Mouse (Mus musculus): ENCODE results near the gene Phrf1. TPM values are rescaled to one million over a fixed set of nuclear protein-coding genes. Genes with fewer than 3 reads are reported as not detected.
A peak's percentile ranks its signal among the peaks of the same experiment; 100 is the strongest.

Gene Phrf1
- polyA plus RNA-seq, 1 experiment, result 45.2 TPM

DNA sequence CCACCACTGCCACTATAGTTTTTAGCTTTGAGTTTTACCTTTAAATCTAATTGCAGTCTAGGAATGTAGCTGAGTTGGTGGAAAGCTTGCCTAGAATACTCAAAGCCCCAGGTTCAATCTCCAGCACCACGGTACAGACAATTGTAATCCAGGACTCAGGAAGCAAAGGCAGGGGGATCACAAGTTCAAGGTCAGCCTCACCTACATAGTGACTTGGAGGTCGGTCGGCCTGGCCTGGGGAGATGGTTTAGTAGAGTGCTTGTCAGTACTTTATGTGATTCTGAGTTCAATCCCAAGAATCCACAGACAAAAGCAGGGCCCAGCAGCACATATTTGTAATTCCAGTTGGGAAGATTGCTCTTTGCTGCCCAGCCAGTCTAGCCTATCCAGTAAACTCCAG is 59.5 kb downstream of the Phrf1 start:
- Histone ChIP-seq H3K4me3 (ENCODE audit: insufficient read depth, low read length) (no peak overlapping the region), H3K4me1 (ENCODE audit: control insufficient read depth, insufficient read depth, low read length) (no peaks in the 10 kb centered on the region), H3K27ac (ENCODE audit: insufficient read depth, low read depth, low read length) (no peak overlapping the region)
- no peak for TF ChIP-seq POLR2A (IDR thresholded peaks at IDR 0.05; ENCODE audit: borderline replicate concordance, low read depth, low read length)
- no peak for TF ChIP-seq CTCF (IDR thresholded peaks at IDR 0.05; ENCODE audit: low read depth, low read length)

DNA sequence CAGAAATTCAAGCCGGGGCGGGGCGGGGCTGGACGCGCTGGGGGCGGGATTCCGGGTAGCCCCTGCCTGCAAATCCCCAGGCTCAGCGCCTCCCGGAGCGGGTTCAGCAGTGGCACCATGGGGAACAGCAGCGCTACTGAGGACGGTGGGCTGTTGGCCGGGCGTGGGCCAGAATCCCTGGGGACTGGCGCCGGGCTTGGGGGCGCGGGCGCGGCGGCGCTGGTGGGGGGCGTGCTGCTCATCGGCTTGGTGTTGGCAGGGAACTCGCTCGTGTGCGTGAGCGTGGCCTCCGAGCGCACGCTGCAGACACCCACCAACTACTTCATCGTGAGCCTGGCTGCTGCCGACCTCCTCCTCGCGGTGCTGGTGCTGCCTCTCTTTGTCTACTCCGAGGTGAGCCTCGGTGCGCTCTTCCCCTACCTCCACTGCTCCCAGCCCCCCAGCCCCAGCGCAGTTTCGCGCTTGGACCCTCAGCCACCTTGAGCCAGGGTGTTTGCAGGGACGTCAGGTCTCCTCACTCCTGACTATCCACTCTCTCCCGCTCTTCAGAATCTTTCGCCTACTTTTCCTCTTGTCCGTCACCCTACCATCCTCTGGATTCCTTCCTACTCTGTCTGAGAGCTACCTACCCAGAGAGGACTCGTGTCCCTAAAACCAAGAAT is 63.5 kb downstream of the Phrf1 start, which contains the start of gene Drd4:
Gene Drd4, plus strand, starts transcription at position 86 of the 662 bp plus-strand sequence.
- H3K4me3 ChIP-seq (ENCODE audit: insufficient read depth, low read length), result no peak within 1 kb of the TSS

DNA sequence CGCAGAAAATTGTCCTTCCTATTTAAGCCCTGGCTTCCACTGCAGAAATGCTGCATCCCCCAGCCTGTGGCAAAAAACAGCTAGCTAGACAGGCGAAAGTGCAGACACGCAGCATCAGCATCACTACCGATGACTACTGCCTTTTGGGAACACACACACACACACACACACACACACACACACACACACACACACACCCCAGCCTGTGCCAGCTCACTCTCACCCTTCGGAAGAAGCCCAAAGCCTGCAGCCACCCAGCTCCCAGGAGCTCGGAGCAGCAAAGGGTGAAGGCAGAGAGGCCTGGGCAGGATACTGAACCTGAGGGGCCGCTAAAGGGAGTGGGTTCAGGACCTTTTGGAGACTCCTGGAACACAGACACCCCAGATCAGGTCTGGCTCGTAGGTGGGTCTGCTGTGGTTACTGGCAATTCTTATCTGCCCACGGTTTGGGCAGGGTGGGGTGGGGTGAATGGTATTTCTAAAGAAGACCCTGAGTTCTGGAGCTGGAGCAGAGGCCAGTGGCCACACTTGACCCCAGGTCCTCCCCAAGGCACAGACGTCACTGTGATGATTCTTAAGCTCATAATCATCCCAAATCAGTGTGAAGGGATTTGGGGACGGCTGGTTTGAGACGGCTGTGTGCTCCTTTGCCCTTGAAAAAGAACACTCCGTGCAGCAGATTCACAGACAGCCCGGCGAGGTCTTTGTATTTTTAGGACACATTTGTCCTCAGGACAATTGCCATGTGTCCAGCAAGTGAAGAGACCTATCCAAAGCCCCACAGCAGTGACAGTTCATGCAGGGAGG is 64.2 kb downstream of the Phrf1 start:
- Histone ChIP-seq H3K27ac (ENCODE audit: insufficient read depth, low read depth, low read length) (no peak overlapping the region), H3K4me1 (ENCODE audit: control insufficient read depth, insufficient read depth, low read length) (no peaks in the 10 kb centered on the region), H3K4me3 (ENCODE audit: insufficient read depth, low read length) (no peak overlapping the region)
- no peak for TF ChIP-seq CTCF (IDR thresholded peaks at IDR 0.05; ENCODE audit: low read depth, low read length)
- no peak for TF ChIP-seq POLR2A (IDR thresholded peaks at IDR 0.05; ENCODE audit: borderline replicate concordance, low read depth, low read length)

More for the DNA sequence above, 63.5 kb downstream of the Phrf1 start, which contains the start of gene Drd4:
- H3K4me1 ChIP-seq (ENCODE audit: control insufficient read depth, insufficient read depth, low read length), result no peaks in the 10 kb centered on the region
- TF ChIP-seq POLR2A (IDR thresholded peaks at IDR 0.05; ENCODE audit: borderline replicate concordance, low read depth, low read length) (no peak), CTCF (IDR thresholded peaks at IDR 0.05; ENCODE audit: low read depth, low read length) (no peak)
- H3K27ac ChIP-seq (ENCODE audit: insufficient read depth, low read depth, low read length), result no peak within 1 kb of the TSS

DNA sequence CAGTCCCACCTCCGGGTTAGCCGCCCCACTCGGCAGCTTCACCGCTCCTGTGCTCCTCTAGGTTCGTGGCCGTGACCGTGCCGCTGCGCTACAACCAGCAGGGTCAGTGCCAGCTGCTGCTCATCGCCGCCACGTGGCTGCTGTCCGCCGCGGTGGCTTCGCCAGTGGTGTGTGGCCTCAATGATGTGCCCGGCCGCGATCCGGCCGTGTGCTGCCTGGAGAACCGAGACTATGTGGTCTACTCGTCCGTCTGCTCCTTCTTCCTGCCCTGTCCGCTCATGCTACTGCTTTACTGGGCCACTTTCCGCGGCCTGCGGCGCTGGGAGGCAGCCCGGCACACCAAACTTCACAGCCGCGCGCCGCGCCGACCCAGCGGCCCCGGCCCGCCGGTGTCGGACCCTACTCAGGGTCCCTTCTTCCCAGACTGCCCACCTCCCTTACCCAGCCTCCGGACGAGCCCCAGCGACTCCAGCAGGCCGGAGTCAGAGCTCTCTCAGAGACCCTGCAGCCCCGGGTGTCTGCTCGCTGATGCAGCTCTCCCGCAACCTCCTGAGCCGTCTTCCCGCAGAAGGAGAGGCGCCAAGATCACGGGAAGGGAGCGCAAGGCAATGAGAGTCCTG is 65.4 kb downstream of the Phrf1 start:
- TF ChIP-seq POLR2A (IDR thresholded peaks at IDR 0.05; ENCODE audit: borderline replicate concordance, low read depth, low read length) (no peak), CTCF (IDR thresholded peaks at IDR 0.05; ENCODE audit: low read depth, low read length) (no peak)
- Histone ChIP-seq H3K4me3 (ENCODE audit: insufficient read depth, low read length) (peak overlapping the region; percentile 25), H3K27ac (ENCODE audit: insufficient read depth, low read depth, low read length) (no peak overlapping the region), H3K4me1 (ENCODE audit: control insufficient read depth, insufficient read depth, low read length) (no peaks in the 10 kb centered on the region)

DNA sequence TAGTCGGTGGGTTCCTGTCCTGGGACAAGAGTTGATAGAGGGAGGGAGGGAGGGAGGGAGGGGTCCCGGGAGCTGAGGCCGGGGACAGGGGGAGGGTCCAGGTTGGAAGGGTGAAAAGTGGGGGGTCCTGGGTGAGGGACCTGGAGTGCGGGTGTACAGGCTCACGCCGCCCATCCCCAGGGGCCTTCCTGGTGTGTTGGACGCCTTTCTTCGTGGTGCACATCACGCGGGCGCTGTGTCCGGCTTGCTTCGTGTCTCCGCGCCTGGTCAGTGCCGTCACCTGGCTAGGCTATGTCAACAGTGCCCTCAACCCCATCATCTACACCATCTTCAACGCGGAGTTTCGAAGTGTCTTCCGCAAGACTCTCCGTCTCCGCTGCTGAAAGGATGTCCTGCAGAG is 65.9 kb downstream of the Phrf1 start:
- TF ChIP-seq POLR2A (IDR thresholded peaks at IDR 0.05; ENCODE audit: borderline replicate concordance, low read depth, low read length), result no peak
- TF ChIP-seq CTCF (IDR thresholded peaks at IDR 0.05; ENCODE audit: low read depth, low read length), result no peak
- no peak overlapping the region for H3K27ac ChIP-seq (ENCODE audit: insufficient read depth, low read depth, low read length)
- no peaks in the 10 kb centered on the region for H3K4me1 ChIP-seq (ENCODE audit: control insufficient read depth, insufficient read depth, low read length)
- peak overlapping the region; percentile 25 for H3K4me3 ChIP-seq (ENCODE audit: insufficient read depth, low read length)

DNA sequence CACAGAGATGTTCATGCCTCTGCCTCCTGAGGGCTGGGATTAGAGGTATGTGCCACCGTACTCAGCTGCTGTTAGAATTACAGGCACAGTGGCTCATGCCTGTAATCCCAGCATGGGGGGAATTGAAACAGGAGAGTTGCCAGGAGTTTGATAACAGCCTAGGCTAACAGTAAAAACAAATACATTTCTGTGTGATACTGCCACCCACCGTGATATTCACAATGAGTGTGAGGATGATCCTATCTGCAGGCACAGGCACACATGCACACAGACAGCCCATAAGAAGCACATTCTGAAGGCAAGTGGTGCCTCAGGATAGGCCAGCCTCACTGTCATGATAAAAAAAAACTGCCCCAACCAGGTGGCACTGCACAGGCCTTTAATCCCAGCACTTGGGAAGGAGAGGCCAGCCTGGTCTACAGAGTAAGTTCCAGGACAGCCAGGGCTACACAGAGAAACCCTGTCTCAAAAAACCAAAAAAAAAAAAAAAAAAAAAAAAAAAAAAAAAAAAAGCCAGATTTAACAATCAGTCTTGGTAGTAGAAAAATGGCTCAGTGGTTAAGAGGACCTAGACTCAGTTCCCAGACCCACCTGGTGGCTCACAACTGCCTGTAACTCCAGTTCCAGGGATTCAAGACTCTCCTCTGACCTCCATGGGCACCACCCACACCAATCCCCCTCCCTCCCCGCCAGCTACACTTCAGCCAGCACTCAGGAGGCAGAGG is 69.5 kb downstream of the Phrf1 start:
- H3K4me1 ChIP-seq (ENCODE audit: control insufficient read depth, insufficient read depth, low read length), result no peaks in the 10 kb centered on the region
- no peak overlapping the region for H3K4me3 ChIP-seq (ENCODE audit: insufficient read depth, low read length)
- TF ChIP-seq POLR2A (IDR thresholded peaks at IDR 0.05; ENCODE audit: borderline replicate concordance, low read depth, low read length) (no peak), CTCF (IDR thresholded peaks at IDR 0.05; ENCODE audit: low read depth, low read length) (no peak)
- H3K27ac ChIP-seq (ENCODE audit: insufficient read depth, low read depth, low read length), result no peak overlapping the region

DNA sequence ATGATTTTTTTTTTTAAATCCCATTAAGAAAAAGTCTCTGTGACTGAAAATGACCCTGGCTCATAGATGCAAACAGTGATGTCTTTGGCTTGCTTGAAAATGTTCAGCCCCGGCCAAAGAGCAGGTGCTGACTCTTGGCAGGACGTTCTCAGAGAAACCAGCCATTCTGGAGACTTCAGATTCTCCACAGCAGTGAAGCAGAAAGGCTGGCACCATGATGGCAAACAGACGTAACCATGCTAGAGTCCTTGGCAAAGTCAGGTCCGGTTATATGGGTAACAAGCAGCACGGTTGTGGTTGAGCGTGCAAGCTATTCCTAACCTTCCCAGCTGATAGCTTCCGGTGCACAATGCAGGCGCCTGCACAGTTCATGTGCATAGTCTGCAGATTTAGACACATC is 70.6 kb downstream of the Phrf1 start:
- Histone ChIP-seq H3K4me1 (ENCODE audit: control insufficient read depth, insufficient read depth, low read length) (no peaks in the 10 kb centered on the region), H3K4me3 (ENCODE audit: insufficient read depth, low read length) (no peak overlapping the region), H3K27ac (ENCODE audit: insufficient read depth, low read depth, low read length) (no peak overlapping the region)
- TF ChIP-seq CTCF (IDR thresholded peaks at IDR 0.05; ENCODE audit: low read depth, low read length) (no peak), POLR2A (IDR thresholded peaks at IDR 0.05; ENCODE audit: borderline replicate concordance, low read depth, low read length) (no peak)

DNA sequence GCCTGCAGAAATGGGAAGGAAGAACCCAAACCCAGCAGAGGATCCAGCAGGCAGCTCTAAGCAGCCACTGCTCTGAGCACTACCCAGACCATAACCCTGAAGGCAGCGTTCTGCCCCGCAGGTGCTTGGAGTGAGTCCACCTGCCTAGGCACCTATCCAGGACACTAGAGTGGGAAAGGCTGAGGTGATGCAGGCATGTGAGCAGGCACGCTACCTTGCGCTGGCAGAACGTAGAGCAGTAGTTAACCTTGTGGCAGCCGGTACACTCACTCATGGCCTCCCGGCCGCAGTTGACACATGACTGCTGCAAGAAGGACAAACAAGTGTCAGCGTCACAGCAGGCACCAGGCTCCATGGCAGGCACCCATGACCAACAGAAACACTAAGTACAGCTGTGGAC is 72.8 kb downstream of the Phrf1 start:
- H3K4me1 ChIP-seq (ENCODE audit: control insufficient read depth, insufficient read depth, low read length), result no peaks in the 10 kb centered on the region
- H3K27ac ChIP-seq (ENCODE audit: insufficient read depth, low read depth, low read length), result no peak overlapping the region
- TF ChIP-seq CTCF (IDR thresholded peaks at IDR 0.05; ENCODE audit: low read depth, low read length), result no peak
- no peak for TF ChIP-seq POLR2A (IDR thresholded peaks at IDR 0.05; ENCODE audit: borderline replicate concordance, low read depth, low read length)
- no peak overlapping the region for H3K4me3 ChIP-seq (ENCODE audit: insufficient read depth, low read length)

DNA sequence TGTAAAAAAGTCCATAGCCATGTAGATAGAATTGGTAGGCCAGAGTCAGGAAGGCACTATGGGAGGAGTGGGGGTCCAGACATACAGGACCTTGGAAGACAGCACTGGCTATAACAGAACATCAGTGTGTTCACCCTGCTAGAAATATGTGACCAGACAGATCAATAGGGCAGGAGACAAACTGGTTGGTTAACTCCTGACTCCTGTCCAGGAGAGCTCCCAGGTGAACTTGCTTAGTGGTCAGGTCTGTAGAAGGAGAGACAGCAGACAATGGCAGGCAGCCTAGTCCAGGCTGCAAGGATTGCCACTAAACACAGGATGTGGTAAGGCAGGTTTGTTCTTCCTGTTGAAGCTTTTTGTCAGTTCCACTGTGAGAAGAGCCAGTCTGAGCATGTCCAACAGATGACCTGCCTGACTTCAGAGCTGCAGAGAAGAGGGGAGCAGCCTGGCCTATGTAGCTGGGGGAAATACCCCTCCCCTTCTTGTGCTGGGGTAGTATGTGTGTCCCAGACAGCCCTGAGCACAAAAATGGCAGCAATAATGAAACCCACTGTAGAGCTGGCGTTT is 74.2 kb downstream of the Phrf1 start:
- no peak overlapping the region for H3K27ac ChIP-seq (ENCODE audit: insufficient read depth, low read depth, low read length)
- TF ChIP-seq CTCF (IDR thresholded peaks at IDR 0.05; ENCODE audit: low read depth, low read length), result no peak
- H3K4me3 ChIP-seq (ENCODE audit: insufficient read depth, low read length), result no peak overlapping the region
- no peaks in the 10 kb centered on the region for H3K4me1 ChIP-seq (ENCODE audit: control insufficient read depth, insufficient read depth, low read length)
